Comparison of ENCODE assay signal across 7 mouse cellular contexts in the genomic region with DNA sequence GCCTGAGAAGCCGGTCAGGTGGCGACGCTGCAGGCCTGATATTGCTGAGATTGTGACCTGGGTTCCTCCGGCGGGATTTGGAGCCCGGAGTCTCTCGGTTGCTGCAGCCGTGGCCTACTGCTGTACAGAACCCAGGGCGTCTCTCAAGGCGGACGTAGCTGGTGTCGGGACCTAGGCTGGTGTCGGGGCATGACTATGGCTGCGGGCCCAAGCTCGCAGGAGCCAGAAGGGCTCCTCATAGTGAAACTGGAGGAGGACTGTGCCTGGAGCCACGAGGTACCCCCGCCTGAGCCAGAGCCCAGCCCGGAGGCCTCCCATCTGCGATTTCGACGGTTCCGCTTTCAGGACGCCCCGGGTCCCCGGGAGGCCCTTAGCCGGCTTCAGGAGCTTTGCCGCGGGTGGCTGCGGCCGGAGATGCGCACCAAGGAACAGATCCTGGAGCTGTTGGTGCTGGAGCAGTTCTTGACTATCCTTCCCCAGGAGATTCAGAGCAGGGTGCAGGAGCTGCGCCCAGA. TPM values are rescaled to one million over a fixed set of nuclear protein-coding genes. Genes with fewer than 3 reads are reported as not detected.
DNase-seq lines count a peak whose midpoint lies in the region; ATAC-seq and TF ChIP-seq lines count a peak whose summit lies in the region.

No protein-coding gene starts in this region.

- under 1% methylated on average over 32 of the region's 32 CpGs for WGBS in lung, adult 2 months
- under 1% methylated on average over 32 of the region's 32 CpGs for WGBS in embryonic facial prominence, embryonic 11.5 days
- WGBS in heart, postnatal 0 days = under 1% methylated on average over 32 of the region's 32 CpGs
- WGBS in liver, postnatal 0 days (ENCODE audit: insufficient replicate concordance) = under 1% methylated on average over 32 of the region's 32 CpGs

- H3K9me3 ChIP-seq in embryonic facial prominence, embryonic 11.5 days (replicated peaks; ENCODE audit: control insufficient read depth, low read length) = peaks cover 6% of the 10 kb centered on the region; the same call in 1 of the 2 replicates
- peaks cover 8% of the 10 kb centered on the region for H3K9me3 ChIP-seq in heart, postnatal 0 days (replicated peaks; ENCODE audit: control insufficient read depth, low read length)
- H3K9me3 ChIP-seq in liver, postnatal 0 days (ENCODE audit: low read length) = peaks cover 12% of the 10 kb centered on the region

- TF ChIP-seq CTCF in lung, adult 2 months (IDR thresholded peaks at IDR 0.05; ENCODE audit: insufficient read depth, low read length) = no peak
- no peak for TF ChIP-seq CTCF in heart, postnatal 0 days (IDR thresholded peaks at IDR 0.05; ENCODE audit: low read depth)
- no peak for TF ChIP-seq CTCF in liver, postnatal 0 days (IDR thresholded peaks at IDR 0.05; ENCODE audit: low read depth)

- DNase-seq in lung, adult 2 months = no peak
- no peak for DNase-seq in lung, postnatal 36 days
- no peak for DNase-seq in embryonic facial prominence, embryonic 11.5 days (ENCODE audit: low spot score)
- DNase-seq in heart, postnatal 0 days (ENCODE audit: low spot score) = peak; percentile 13
- DNase-seq in liver, postnatal 0 days = peak; percentile 71
- peak; percentile 56 to 59 for DNase-seq in spleen, postnatal 36 days (ENCODE audit: low spot score in 2 of 2)
- no peak for DNase-seq in urinary bladder, postnatal 14 days (ENCODE audit: low spot score)

- peak overlapping the region; percentile 57; the same call in 1 of the 2 replicates for H3K27ac ChIP-seq in embryonic facial prominence, embryonic 11.5 days (replicated peaks; ENCODE audit: low read depth, low read length)
- H3K27ac ChIP-seq in heart, postnatal 0 days (ENCODE audit: low read depth) = peak overlapping the region; percentile 90
- peak overlapping the region; percentile 91 for H3K27ac ChIP-seq in liver, postnatal 0 days (ENCODE audit: low read depth)

- H3K4me3 ChIP-seq in lung, adult 2 months (replicated peaks; ENCODE audit: extremely low read depth, low read depth, low read length) = peak overlapping the region; percentile 69
- peak overlapping the region; percentile 81 for H3K4me3 ChIP-seq in embryonic facial prominence, embryonic 11.5 days (ENCODE audit: low read depth, low read length)
- H3K4me3 ChIP-seq in heart, postnatal 0 days (ENCODE audit: low read depth, low read length) = peak overlapping the region; percentile 66
- peak overlapping the region; percentile 73 for H3K4me3 ChIP-seq in liver, postnatal 0 days (ENCODE audit: low read depth, low read length)

- TF ChIP-seq EP300 in heart, postnatal 0 days (IDR thresholded peaks at IDR 0.05; ENCODE audit: low read depth) = no peak
- no peak; the same call in 1 of the 2 replicates for TF ChIP-seq EP300 in liver, postnatal 0 days (IDR thresholded peaks at IDR 0.05; ENCODE audit: low read depth)

- peaks cover 12% of the 10 kb centered on the region for H3K36me3 ChIP-seq in embryonic facial prominence, embryonic 11.5 days (replicated peaks; ENCODE audit: control insufficient read depth, insufficient read depth, low read depth, low read length)
- H3K36me3 ChIP-seq in heart, postnatal 0 days (replicated peaks; ENCODE audit: control insufficient read depth, insufficient read depth, low read length) = peaks cover 31% of the 10 kb centered on the region
- peaks cover 24% of the 10 kb centered on the region for H3K36me3 ChIP-seq in liver, postnatal 0 days (replicated peaks; ENCODE audit: insufficient read depth, low read length)

- peaks cover 14% of the 10 kb centered on the region for H3K4me1 ChIP-seq in lung, adult 2 months (ENCODE audit: control insufficient read depth, insufficient read depth, low read length)
- H3K4me1 ChIP-seq in embryonic facial prominence, embryonic 11.5 days (ENCODE audit: control insufficient read depth, insufficient read depth, low read length) = no peaks in the 10 kb centered on the region
- peaks cover 21% of the 10 kb centered on the region for H3K4me1 ChIP-seq in heart, postnatal 0 days (ENCODE audit: control insufficient read depth, insufficient read depth)
- H3K4me1 ChIP-seq in liver, postnatal 0 days (ENCODE audit: insufficient read depth) = peaks cover 20% of the 10 kb centered on the region

- no peaks in the 10 kb centered on the region for H3K27me3 ChIP-seq in embryonic facial prominence, embryonic 11.5 days (ENCODE audit: control insufficient read depth, insufficient read depth, low read length)
- H3K27me3 ChIP-seq in heart, postnatal 0 days (ENCODE audit: control insufficient read depth, insufficient read depth, low read length) = no peaks in the 10 kb centered on the region
- no peaks in the 10 kb centered on the region for H3K27me3 ChIP-seq in liver, postnatal 0 days (ENCODE audit: insufficient read depth, low read length)

- ATAC-seq in embryonic facial prominence, embryonic 11.5 days (replicated peaks; ENCODE audit: insufficient number of reproducible peaks, low FRiP score, low TSS enrichment, low read depth) = peak; percentile 74
- peak; percentile 32 for ATAC-seq in heart, postnatal 0 days (ENCODE audit: insufficient read depth, low read depth)
- peak; percentile 51 for ATAC-seq in liver, postnatal 0 days

- TF ChIP-seq POLR2A in lung, adult 2 months (IDR thresholded peaks at IDR 0.05; ENCODE audit: borderline replicate concordance, extremely low read depth, low read depth, low read length) = no peak

- peak overlapping the region; percentile 85 for H3K4me2 ChIP-seq in embryonic facial prominence, embryonic 11.5 days (ENCODE audit: low read depth, low read length)
- peak overlapping the region; percentile 93 for H3K4me2 ChIP-seq in heart, postnatal 0 days (ENCODE audit: low read depth, low read length)
- H3K4me2 ChIP-seq in liver, postnatal 0 days (ENCODE audit: low read depth, low read length) = peak overlapping the region; percentile 86

- H3K9ac ChIP-seq in embryonic facial prominence, embryonic 11.5 days (replicated peaks; ENCODE audit: low read length) = peak overlapping the region; percentile 77
- H3K9ac ChIP-seq in heart, postnatal 0 days (replicated peaks; ENCODE audit: low read depth, low read length) = peak overlapping the region; percentile 89
- H3K9ac ChIP-seq in liver, postnatal 0 days (replicated peaks) = peak overlapping the region; percentile 78

RNA-seq across cellular contexts. Expression of a gene that starts 0.3 kb away (rescaled TPM):
- 7.7 and 8.0 TPM in 2 replicates for polyA plus RNA-seq in lung, adult 2 months (2012; rRNA removed)
- 24.7 and 25.3 TPM in 2 replicates for polyA plus RNA-seq in embryonic facial prominence, embryonic 11.5 days (2014; fragmentation: Nextera tagmentation; extraction: Ambion mirVana)
- total RNA-seq in heart, postnatal 0 days (2014; rRNA removed; ENCODE audit: low replicate concordance) = 11.1 and 12.6 TPM in 2 replicates
- polyA plus RNA-seq in heart, postnatal 0 days (2015; fragmentation: Nextera tagmentation; extraction: Ambion mirVana) = 15.8 and 17.1 TPM in 2 replicates
- polyA plus RNA-seq in liver, postnatal 0 days (2015; fragmentation: Nextera tagmentation; extraction: Ambion mirVana) = 9.7 and 10.7 TPM in 2 replicates

RNA-seq across cellular contexts. Expression of a gene that starts 26.3 kb away (rescaled TPM):
- polyA plus RNA-seq in lung, adult 2 months (2012; rRNA removed) = 0.38 and 0.54 TPM in 2 replicates
- not detected in 2 replicates for polyA plus RNA-seq in embryonic facial prominence, embryonic 11.5 days (2014; fragmentation: Nextera tagmentation; extraction: Ambion mirVana)
- total RNA-seq in heart, postnatal 0 days (2014; rRNA removed; ENCODE audit: low replicate concordance) = not detected in 2 replicates
- 0.04 and 0.05 TPM in 2 replicates for polyA plus RNA-seq in heart, postnatal 0 days (2015; fragmentation: Nextera tagmentation; extraction: Ambion mirVana)
- 0.58 and 0.75 TPM in 2 replicates for polyA plus RNA-seq in liver, postnatal 0 days (2015; fragmentation: Nextera tagmentation; extraction: Ambion mirVana)

Comparison
In these comparisons a context has a peak if more than half of its experiments do, and no peak if none do; other contexts are left out.
1. DNase-seq: peak in heart, postnatal 0 days (single experiment), liver, postnatal 0 days (single experiment) and spleen, postnatal 36 days (2 of 2); none in lung, adult 2 months (single experiment), lung, postnatal 36 days (single experiment), embryonic facial prominence, embryonic 11.5 days (single experiment) and urinary bladder, postnatal 14 days (single experiment).
2. Peak in every context shown above with its lines, with median percentiles within 50 percentile points of each other: H3K4me3 ChIP-seq, ATAC-seq, H3K27ac ChIP-seq, H3K4me2 ChIP-seq and H3K9ac ChIP-seq.